Mouse (Mus musculus): ENCODE measurements around the gene Enpp3. TPM values are rescaled to one million over a fixed set of nuclear protein-coding genes. Genes with fewer than 3 reads are reported as not detected.

The Enpp3 gene
- polyA plus RNA-seq, 1 experiment from 2014 or later = 4.1 TPM

DNA sequence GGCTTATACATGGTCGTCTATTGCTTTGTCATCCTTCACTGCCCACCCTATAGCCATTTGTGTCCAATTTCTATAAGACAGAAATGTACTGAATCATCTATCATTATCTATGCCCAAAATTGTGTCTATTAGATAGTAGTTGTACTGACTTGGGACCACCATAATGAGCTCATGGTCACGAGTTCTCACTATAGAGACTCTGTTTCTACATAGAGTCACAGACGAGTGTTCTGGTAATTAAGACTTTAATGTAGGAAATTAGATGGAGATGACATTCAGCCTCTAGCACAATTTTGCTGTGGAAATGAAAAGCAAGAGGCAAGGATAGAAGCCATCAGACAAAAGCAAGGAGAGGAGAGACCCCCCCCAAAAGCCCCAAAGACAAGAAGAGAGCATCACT lies 78.0 kb downstream of the Enpp3 start:
- Histone ChIP-seq H3K36me3 (ENCODE audit: control insufficient read depth, insufficient read depth, low read length) (no peaks in the 10 kb centered on the region), H3K4me2 (ENCODE audit: low read depth, low read length, severe bottlenecking) (no peak overlapping the region), H3K27ac (ENCODE audit: low read depth, low read length) (no peak overlapping the region), H3K27me3 (ENCODE audit: control insufficient read depth, insufficient read depth, low read length) (no peaks in the 10 kb centered on the region), H3K4me1 (replicated peaks; ENCODE audit: control insufficient read depth, insufficient read depth, low read length) (no peaks in the 10 kb centered on the region), H3K4me3 (ENCODE audit: low read depth, low read length) (no peak overlapping the region), H3K9ac (ENCODE audit: low read length) (no peak overlapping the region), H3K9me3 (ENCODE audit: control insufficient read depth, low read length) (no peaks in the 10 kb centered on the region)
- WGBS = 77% methylated on average over 3 of the region's 3 CpGs
- ATAC-seq (replicated peaks; ENCODE audit: low FRiP score) (no peak), DNase-seq (ENCODE audit: low spot score) (no peak)

DNA sequence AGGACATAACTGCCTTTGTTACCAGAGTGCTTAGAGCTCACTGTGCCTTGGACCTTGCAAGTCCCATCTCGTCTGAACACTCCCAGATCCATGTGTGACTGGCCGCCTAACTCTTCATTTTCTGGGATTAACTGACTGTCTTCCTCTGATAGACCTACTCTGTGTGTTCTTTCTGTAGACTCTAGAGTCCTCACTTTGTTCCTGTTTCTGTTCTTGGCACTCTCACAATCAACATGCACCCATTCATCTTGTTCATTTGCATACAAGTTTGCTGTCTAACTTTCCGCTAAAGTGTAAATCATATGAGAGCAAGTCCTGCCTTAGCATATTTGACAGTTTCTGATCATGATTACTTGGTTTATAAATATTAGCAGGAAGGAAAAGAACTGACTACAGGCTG lies 79.4 kb downstream of the Enpp3 start:
- DNase-seq (ENCODE audit: low spot score) = no peak
- Histone ChIP-seq H3K9me3 (ENCODE audit: control insufficient read depth, low read length) (no peaks in the 10 kb centered on the region), H3K36me3 (ENCODE audit: control insufficient read depth, insufficient read depth, low read length) (no peaks in the 10 kb centered on the region), H3K4me2 (ENCODE audit: low read depth, low read length, severe bottlenecking) (no peak overlapping the region), H3K27me3 (ENCODE audit: control insufficient read depth, insufficient read depth, low read length) (no peaks in the 10 kb centered on the region), H3K4me1 (replicated peaks; ENCODE audit: control insufficient read depth, insufficient read depth, low read length) (no peaks in the 10 kb centered on the region), H3K9ac (ENCODE audit: low read length) (no peak overlapping the region), H3K27ac (ENCODE audit: low read depth, low read length) (no peak overlapping the region), H3K4me3 (ENCODE audit: low read depth, low read length) (no peak overlapping the region)
- ATAC-seq (replicated peaks; ENCODE audit: low FRiP score) = no peak
- 83% methylated on average over 3 of the region's 3 CpGs for WGBS

DNA sequence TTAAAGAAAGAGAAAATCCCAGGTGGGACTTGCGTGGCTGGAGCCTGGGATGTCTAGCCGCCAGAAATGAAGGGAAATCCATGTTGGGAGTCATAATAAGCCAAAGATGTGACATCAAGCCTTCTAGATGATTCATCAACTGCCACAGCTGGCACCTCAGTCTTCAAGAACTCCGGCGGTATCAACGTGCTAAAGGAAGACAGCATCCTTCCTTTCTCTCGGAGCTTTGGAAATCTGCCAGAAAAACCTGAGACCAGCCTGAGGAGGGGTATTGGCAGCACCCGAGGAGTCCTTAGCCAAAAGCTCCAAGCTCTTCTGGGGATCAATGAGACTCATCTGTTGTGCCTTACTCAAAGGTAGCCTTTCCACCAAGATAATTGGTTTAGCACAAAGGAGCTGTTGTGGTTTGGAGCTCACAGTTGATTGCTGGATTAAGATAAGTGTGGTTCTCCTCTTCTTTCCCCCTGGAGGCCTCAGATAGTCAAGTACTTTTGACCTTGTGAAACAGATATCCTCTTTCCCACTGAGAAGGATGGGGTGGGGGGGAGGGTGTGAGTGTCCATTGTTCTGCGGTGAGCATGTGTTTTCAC lies 84.2 kb downstream of the Enpp3 start:
- Histone ChIP-seq H3K9ac (ENCODE audit: low read length) (no peak overlapping the region), H3K9me3 (ENCODE audit: control insufficient read depth, low read length) (no peaks in the 10 kb centered on the region), H3K27ac (ENCODE audit: low read depth, low read length) (no peak overlapping the region), H3K4me2 (ENCODE audit: low read depth, low read length, severe bottlenecking) (no peak overlapping the region), H3K27me3 (ENCODE audit: control insufficient read depth, insufficient read depth, low read length) (no peaks in the 10 kb centered on the region), H3K4me1 (replicated peaks; ENCODE audit: control insufficient read depth, insufficient read depth, low read length) (peaks cover 7% of the 10 kb centered on the region), H3K4me3 (ENCODE audit: low read depth, low read length) (no peak overlapping the region), H3K36me3 (ENCODE audit: control insufficient read depth, insufficient read depth, low read length) (no peaks in the 10 kb centered on the region)
- DNase-seq (ENCODE audit: low spot score) (no peak), ATAC-seq (replicated peaks; ENCODE audit: low FRiP score) (no peak)
- WGBS = 62% methylated on average over 8 of the region's 8 CpGs

DNA sequence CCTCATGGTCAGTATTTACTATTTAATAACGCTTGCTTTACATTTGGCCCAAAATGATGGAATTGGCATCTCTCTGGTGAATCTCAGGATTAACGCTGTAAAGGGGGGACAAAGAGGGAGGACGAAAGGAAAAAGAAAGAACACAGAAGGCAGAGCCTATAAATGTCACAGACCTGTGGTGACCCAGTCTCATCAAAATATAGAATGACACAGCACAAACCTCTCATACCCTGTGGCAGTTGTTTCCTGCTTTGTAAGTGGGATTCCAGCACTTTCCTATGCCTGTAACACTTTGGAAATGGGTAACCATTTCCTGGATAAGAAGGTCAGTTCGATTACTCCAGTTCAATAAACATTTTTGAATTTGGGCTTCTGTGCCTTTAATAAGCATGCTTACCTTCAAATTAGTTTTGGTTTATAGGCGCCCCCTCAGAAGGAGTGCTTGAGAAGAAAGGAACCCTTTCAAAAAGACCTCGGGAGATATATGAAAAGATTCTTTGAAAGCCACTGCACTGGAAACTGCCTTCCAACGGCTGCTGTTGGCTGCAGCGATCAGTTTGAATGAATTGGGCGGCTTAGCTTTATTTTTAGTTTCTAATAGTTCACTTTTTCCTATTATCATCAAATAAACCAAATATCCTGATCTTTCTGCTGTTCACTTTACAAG lies 87.6 kb downstream of the Enpp3 start:
- H3K4me1 ChIP-seq (replicated peaks; ENCODE audit: control insufficient read depth, insufficient read depth, low read length) = peaks cover 7% of the 10 kb centered on the region
- H3K4me2 ChIP-seq (ENCODE audit: low read depth, low read length, severe bottlenecking) = peak overlapping the region; percentile 35
- H3K27ac ChIP-seq (ENCODE audit: low read depth, low read length) = no peak overlapping the region; the same call in 1 of the 2 replicates
- peak; percentile 55 for ATAC-seq (replicated peaks; ENCODE audit: low FRiP score)
- H3K4me3 ChIP-seq (ENCODE audit: low read depth, low read length) = no peak overlapping the region
- no peaks in the 10 kb centered on the region for H3K27me3 ChIP-seq (ENCODE audit: control insufficient read depth, insufficient read depth, low read length)
- no peaks in the 10 kb centered on the region for H3K9me3 ChIP-seq (ENCODE audit: control insufficient read depth, low read length)
- no peak overlapping the region for H3K9ac ChIP-seq (ENCODE audit: low read length)
- 24% methylated on average over 9 of the region's 9 CpGs for WGBS
- DNase-seq (ENCODE audit: low spot score) = no peak
- no peaks in the 10 kb centered on the region for H3K36me3 ChIP-seq (ENCODE audit: control insufficient read depth, insufficient read depth, low read length)

DNA sequence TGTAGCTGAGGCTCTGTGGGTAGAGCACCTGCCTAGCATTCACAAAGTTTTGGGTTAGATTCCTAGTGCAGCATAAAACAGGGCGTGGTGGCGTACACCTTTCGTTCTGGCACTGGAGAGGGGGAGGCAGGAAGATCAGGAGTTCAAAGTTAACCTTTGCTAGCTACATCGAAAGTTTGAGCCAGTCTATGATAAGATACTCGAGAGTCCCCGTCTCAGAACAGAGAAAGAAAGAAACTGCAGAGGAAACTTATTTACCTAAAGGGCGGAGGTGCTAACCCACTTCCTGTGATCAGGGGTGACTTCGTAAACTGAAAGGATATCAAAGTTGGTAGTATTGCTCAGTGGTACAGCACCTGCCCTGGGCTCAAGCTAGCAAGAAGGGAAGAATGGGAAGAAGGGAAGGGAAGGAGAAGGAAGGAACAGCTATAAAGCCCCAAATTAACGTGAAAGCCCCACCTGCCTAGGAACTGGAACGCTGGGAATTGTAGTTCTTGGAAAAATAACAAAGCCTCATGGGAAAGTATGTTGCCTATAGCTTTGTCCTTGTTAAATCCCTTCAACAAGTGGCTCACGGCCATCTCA lies 88.3 kb downstream of the Enpp3 start:
- H3K4me2 ChIP-seq (ENCODE audit: low read depth, low read length, severe bottlenecking) = peak overlapping the region; percentile 35; the same call in 1 of the 2 replicates
- peak overlapping the region; percentile 15; the same call in 1 of the 2 replicates for H3K4me3 ChIP-seq (ENCODE audit: low read depth, low read length)
- no peaks in the 10 kb centered on the region for H3K36me3 ChIP-seq (ENCODE audit: control insufficient read depth, insufficient read depth, low read length)
- no peak for DNase-seq (ENCODE audit: low spot score)
- H3K4me1 ChIP-seq (replicated peaks; ENCODE audit: control insufficient read depth, insufficient read depth, low read length) = peaks cover 7% of the 10 kb centered on the region
- H3K27ac ChIP-seq (ENCODE audit: low read depth, low read length) = no peak overlapping the region
- H3K9me3 ChIP-seq (ENCODE audit: control insufficient read depth, low read length) = no peaks in the 10 kb centered on the region
- no peaks in the 10 kb centered on the region for H3K27me3 ChIP-seq (ENCODE audit: control insufficient read depth, insufficient read depth, low read length)
- 53% methylated on average over 11 of the region's 11 CpGs for WGBS
- ATAC-seq (replicated peaks; ENCODE audit: low FRiP score) = peak; percentile 67; the same call in 1 of the 2 replicates
- H3K9ac ChIP-seq (ENCODE audit: low read length) = no peak overlapping the region; the same call in 1 of the 2 replicates

DNA sequence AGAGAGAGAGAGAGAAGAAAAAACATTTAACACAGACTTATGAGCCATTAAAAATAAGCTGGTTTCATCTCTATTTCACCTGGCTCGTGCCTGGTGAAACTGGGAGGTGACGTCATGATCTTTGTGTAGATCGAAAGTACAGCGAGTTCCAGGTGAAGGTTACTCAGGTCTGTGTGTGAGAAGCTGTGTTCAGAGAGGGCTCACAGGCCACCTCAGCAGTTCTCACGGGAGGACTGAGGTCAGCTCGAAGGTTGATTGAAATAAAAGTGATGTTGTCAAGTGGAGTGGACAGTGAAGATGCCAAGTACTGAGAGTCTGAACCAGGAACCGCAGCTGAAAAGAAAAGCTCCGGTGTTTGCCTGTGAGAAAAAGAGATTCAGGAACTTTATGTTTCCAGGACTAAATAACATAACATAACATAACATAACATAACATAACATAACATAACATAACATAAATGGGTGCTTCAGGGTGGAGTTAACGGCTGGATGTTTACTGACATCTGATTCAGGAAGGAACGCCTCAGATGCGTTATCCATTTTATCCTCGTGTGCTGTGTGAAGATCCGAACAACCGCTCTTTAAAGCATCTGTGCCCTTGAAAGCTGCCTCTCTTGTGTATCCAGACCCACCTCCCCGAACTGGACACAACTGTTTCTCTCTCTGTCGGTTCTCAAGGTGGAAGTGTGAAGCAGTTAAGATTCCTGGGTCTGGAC lies 88.9 kb downstream of the Enpp3 start:
- no peaks in the 10 kb centered on the region for H3K36me3 ChIP-seq (ENCODE audit: control insufficient read depth, insufficient read depth, low read length)
- no peak for ATAC-seq (replicated peaks; ENCODE audit: low FRiP score)
- no peak for DNase-seq (ENCODE audit: low spot score)
- H3K9me3 ChIP-seq (ENCODE audit: control insufficient read depth, low read length) = no peaks in the 10 kb centered on the region
- peaks cover 7% of the 10 kb centered on the region for H3K4me1 ChIP-seq (replicated peaks; ENCODE audit: control insufficient read depth, insufficient read depth, low read length)
- no peaks in the 10 kb centered on the region for H3K27me3 ChIP-seq (ENCODE audit: control insufficient read depth, insufficient read depth, low read length)
- 74% methylated on average over 16 of the region's 16 CpGs for WGBS
- H3K4me3 ChIP-seq (ENCODE audit: low read depth, low read length) = peak overlapping the region; percentile 15; the same call in 1 of the 2 replicates
- H3K9ac ChIP-seq (ENCODE audit: low read length) = no peak overlapping the region
- H3K4me2 ChIP-seq (ENCODE audit: low read depth, low read length, severe bottlenecking) = peak overlapping the region; percentile 35; the same call in 1 of the 2 replicates
- H3K27ac ChIP-seq (ENCODE audit: low read depth, low read length) = no peak overlapping the region

DNA sequence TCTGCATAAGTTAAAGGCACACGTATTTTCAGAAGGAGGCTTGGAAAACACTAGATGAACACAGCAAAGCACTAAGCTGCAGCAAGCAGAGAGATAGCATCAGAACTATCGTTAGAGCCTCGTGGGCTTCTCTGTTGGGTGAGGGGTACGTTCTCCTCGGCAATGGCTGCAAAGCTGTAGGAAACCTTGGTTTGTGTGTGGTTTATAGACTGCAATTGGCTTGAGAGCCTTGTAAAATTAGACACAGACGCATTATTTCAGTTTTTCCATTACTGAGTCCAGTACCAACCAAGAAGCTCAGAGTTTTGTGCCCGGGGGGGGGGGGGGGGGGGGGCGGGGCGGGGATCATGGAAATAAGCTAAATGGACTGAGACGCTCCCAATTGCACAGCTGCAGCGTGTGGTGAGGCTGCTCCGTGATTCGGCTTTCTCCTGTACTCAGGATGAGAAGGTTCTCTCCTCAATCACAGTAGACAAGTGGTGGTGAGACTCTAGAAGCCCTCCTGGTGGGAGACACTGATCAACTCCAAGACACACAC lies 99.6 kb downstream of the Enpp3 start:
- Histone ChIP-seq H3K4me2 (ENCODE audit: low read depth, low read length, severe bottlenecking) (no peak overlapping the region), H3K9me3 (ENCODE audit: control insufficient read depth, low read length) (no peaks in the 10 kb centered on the region), H3K9ac (ENCODE audit: low read length) (no peak overlapping the region), H3K4me1 (replicated peaks; ENCODE audit: control insufficient read depth, insufficient read depth, low read length) (no peaks in the 10 kb centered on the region), H3K4me3 (ENCODE audit: low read depth, low read length) (no peak overlapping the region), H3K27ac (ENCODE audit: low read depth, low read length) (no peak overlapping the region), H3K27me3 (ENCODE audit: control insufficient read depth, insufficient read depth, low read length) (no peaks in the 10 kb centered on the region), H3K36me3 (ENCODE audit: control insufficient read depth, insufficient read depth, low read length) (no peaks in the 10 kb centered on the region)
- ATAC-seq (replicated peaks; ENCODE audit: low FRiP score) (no peak), DNase-seq (ENCODE audit: low spot score) (no peak)
- 92% methylated on average over 10 of the region's 13 CpGs for WGBS
